Mouse (Mus musculus) layer of hippocampus, adult 9-11 months (tissue): ENCODE measurements around the gene Ddit4l.
"Not testable (repeated sequence)": the region's sequence is repeated elsewhere in the genome, so short reads cannot be mapped to it uniquely, and the experiment has no call there.

Source experiments
- DNase-seq: peaks from one replicate; pipeline ENCODE4 v3.0.0; 2022

Ddit4l gene

GRCm38 (mm10) chr3:137621312-137621711 lies at the start of gene Ddit4l:
Gene Ddit4l (plus strand): TSS chr3:137621612.
- not testable (repeated sequence) for DNase-seq

- DNase-seq = no peak
Measured at GRCm38 (mm10) chr3:137576146-137576545, 45.3 kb upstream of the Ddit4l start.

GRCm38 (mm10) chr3:137586376-137586969 lies 34.9 kb upstream of the Ddit4l start:
- DNase-seq = no peak

DNA sequence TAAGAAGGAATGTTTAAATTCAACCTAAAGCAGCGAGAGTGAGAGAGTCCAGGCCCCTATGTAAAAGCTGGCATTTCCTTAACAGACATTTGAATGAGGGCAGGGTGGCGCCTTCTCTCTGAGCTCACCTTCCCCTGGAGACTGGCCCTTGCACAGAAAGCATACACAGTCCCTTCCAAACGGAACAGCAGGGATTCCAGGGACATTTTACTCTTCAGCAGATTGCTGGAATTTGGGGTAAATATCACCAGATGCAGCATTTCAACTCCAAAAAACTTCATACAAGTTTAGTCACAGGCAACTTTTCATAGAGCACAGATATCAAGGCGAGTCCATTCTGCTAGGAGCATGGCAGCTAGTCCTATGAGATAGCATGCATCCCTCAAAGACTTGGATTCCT lies 31.6 kb upstream of the Ddit4l start:
- peak; percentile 37 for DNase-seq

- no peak for DNase-seq
Measured at GRCm38 (mm10) chr3:137594332-137594905, 27.0 kb upstream of the Ddit4l start.

GRCm38 (mm10) chr3:137608918-137609435 lies 12.4 kb upstream of the Ddit4l start:
- DNase-seq = no peak

GRCm38 (mm10) chr3:137610457-137611109 lies 10.8 kb upstream of the Ddit4l start:
- no peak for DNase-seq

GRCm38 (mm10) chr3:137611110-137611857 lies 10.1 kb upstream of the Ddit4l start:
- DNase-seq = no peak

- no peak for DNase-seq
Measured at GRCm38 (mm10) chr3:137611981-137612380, 9.4 kb upstream of the Ddit4l start.

DNA sequence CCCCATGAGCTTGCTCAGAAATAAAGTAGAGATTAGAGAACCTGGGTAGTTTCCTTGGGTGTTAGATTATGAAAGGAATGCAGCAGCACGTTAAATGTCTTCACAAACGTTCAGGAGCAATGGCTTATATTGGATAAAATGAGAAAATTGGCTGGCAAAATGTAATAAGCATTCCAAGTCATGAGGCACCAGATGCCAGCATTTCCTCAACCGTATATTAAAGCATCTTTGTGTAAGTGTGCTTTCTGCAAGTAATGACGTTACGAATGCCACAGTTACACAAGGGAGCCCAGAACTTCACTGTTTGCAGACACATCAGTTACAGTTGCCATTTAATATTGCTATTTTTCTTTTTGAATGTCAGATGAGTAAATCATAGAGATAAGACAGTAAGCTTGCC lies 872 bp upstream of the Ddit4l start:
- peak; percentile 47 for DNase-seq

- no peak for DNase-seq
Measured at GRCm38 (mm10) chr3:137622091-137622490, 679 bp downstream of the Ddit4l start.

- DNase-seq = no peak
Measured at GRCm38 (mm10) chr3:137622895-137623580, 1.6 kb downstream of the Ddit4l start.

DNA sequence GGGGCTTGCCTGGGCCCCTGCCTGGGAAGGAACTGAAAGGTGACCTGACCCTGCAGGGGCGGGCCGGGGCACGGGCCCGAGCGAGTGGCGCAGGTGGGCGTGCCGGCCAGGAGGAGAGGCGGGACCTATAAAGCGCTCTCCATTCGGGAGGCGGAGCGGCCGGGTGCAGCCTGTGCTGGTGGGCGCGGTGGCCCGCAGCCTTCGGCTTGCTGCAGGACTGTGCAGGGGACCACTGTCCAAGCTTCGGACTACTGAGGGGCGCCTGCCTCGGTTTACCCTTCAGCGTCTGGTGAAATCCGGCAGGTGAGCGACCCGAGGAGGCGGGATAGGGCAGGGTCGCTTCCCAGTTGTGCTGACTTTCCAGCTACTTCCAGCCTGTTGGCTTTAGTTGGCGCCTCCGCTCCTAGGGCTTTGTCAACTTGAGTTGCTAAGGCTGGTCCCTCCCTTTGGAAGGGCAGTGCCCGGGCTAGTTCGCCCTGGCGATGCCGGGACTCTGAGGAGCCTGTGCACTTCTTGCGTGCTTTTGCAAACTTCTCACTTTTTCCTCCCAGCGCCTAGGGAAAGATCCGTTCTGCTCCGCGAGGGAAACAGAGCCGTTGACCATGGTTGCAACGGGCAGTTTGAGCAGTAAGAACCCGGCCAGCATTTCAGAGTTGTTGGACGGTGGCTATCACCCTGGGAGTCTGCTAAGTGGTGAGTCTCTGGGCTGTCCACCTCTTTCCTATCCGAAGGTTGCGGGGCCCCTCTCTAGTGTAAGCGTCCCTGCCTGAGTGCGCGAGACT lies 2.4 kb downstream of the Ddit4l start:
- DNase-seq = no peak

DNA sequence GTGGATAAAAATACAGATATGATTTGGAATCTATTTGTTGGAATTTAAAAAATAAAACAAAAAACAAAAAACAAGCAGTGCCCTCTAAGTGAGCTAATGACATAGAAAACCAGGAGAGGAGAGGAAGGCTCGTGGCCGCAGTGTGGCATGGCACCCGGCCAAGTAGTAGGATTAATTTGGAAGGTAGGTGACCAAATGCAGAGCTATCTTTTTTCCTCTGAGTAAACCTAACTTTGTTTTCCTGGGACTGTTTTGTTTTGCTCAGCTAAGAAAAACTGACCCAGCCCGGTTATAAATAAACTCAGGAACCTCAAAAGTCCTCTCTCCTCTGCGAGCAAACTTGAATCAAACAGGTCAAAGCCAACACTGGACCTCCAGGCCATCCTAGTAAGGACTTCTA lies 3.6 kb downstream of the Ddit4l start:
- no peak for DNase-seq

DNA sequence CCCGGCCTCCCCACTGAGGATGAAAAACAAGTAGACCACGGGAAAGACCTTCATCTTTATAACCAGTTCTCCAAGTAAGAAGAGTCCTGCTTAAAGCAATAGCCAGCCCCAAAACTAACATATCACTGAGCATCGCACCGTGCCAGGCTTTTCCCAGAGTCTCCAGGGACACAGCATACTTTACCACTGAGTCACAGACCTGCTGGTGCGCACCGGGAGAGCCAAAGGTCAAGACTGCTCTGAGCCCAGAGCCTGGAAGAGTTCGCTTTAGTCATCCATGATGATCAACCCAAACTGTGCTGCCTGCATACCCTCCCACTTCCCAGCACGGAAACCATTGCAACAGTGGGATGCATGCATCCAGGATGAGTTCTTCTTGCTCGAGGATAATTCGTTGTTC lies 12.3 kb downstream of the Ddit4l start:
- peak; percentile 16 for DNase-seq

DNA sequence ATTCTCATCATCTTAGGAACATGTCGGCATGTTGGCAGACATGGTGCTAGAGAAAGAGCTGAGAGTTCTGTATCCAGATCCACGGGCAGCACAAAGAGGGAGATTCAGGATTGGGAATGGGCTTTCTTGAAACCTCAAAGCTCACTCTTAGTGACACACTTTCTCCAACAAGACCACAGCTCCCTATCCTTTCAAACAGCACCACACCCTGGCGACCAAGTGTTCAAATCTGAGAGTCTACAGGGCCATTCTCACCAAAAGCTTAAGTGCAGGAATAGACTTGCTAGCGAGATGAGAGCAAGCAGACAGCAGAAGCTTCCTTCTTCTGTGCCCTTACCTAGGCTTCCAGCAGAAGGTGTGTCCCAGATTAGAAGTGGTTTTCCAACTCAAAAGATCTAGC lies 15.2 kb downstream of the Ddit4l start:
- no peak for DNase-seq

DNA sequence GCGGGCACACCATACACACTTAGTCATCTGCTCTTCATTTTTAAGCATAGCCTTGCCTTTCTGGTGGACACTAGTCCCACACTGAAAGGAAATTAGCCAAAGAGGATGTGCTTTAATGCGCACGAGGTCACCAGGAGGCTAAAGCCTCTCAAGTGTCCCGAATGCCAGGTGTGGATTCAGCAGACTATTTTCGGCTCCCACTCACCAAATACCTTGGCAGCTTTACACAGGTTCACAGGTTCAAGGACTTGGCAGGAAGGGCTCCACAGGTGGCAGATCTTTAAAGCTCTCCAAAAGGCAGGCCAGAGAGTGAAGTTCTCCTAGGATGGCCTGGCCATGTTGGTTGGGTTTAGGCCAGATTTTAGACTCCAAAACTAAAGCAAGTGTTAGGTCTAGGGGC lies 19.8 kb downstream of the Ddit4l start:
- DNase-seq = no peak

GRCm38 (mm10) chr3:137642137-137642536 lies 20.7 kb downstream of the Ddit4l start:
- DNase-seq = no peak

DNA sequence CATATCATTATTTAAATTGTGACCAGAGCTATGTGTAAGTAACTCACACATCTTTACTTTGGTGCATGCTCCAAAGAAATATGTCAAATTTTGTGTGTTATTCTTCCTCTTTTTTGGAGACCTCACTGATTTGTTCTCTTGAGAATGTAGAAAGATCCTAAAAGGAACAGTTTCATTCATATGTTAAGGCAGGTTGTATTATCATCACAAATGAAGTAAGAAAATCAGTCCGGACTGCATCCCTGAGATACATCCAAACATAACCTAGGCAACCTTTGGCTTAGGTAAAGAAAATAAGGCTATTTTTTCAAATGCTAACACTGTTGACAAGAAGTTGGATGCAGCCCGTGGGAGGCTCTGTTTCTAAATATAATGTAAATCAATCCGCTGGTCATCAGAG lies 21.2 kb downstream of the Ddit4l start:
- no peak for DNase-seq

DNA sequence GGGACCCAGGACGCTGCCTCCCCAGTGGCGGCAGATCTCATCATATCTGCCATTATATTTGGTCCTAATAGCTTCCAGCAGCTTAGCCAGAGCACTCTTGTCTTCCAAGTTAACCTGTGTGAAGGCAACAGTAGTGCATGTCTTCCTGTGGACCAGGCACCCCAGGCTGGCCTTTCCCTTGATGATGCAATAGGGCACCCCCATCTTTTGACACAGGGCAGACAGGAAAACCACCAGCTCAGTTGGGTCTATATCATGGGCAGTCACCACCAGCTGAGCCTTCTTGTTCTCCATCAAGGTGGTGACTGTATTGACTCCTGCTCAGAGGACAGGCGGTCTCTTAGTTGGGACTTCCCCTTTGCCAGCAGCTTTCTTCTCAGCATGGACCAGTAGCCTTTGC lies 22.7 kb downstream of the Ddit4l start:
- no peak for DNase-seq

DNA sequence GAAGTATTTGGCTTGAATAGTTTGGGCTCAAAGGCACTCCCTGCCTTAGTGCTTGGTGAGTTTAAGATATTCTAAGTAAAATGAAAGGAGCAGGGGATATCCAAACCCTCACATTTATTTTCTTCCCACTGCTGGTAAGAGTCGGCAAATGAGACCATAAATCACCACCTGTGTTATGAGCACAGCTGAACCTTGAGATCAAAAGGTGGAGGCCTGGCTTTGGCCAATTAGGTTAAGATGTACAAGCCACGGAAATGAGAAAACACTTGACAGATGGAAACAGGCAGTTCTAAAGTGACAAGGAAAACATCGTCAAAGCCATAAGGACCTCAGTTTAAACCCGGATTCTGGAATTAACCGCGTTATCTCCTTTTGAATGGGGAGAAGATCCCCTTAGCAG lies 23.5 kb downstream of the Ddit4l start:
- DNase-seq = no peak

DNA sequence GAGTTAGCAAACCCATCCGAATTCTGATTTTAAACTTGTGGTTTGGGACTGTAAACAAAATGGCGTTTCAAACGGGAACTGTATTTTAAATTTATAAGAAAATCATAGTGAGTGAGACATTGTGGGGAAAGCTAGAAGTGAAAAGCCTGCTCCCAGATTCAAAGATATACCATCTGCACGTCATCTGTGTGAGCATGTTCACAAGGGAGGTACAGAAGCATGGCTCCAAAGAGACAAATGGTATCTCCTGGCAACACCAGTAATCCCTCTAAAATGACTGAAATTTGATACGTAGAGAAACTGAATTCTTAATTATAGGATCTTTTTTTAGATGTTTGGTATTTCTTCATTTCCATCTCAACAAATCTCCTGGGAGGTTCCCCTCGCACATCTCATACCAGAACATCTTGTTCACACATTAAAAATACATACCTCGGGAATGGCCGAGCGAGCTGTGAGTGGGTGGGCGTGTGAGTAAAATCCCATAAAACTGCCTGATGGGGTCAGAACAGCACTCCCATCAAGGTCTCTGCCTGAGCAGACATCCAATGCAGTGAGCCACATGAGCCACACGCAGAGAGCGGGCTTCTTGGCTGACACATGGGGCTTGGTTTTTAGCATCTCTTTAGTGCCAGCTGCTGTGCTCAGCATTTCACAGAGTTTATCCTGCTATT lies 26.2 kb downstream of the Ddit4l start:
- peak; percentile 58 for DNase-seq
